Mouse (Mus musculus) ES-E14 (cell line): ENCODE results near the gene Nup88. TPM values are rescaled to one million over a fixed set of nuclear protein-coding genes. Genes with fewer than 3 reads are reported as not detected.

Experiments used
- DNase-seq: peaks from one replicate; pipeline ENCODE4 v3.0.0-alpha.2; 2013; ENCODE audit warnings: low read depth, low spot score
- H3K27ac ChIP-seq: 2 replicates; pipeline ENCODE4 v1.5.1; 2012; ENCODE audit warnings: low read depth, mild to moderate bottlenecking, low read length, moderate library complexity, mixed read lengths; ENCODE audit not compliant: poor library complexity, insufficient read depth, severe bottlenecking
- H3K36me3 ChIP-seq: 2 replicates; pipeline ENCODE4 v1.6.1; 2012; ENCODE audit warnings: mild to moderate bottlenecking, low read length, moderate library complexity, mixed read lengths; ENCODE audit not compliant: control insufficient read depth, poor library complexity, insufficient read depth, severe bottlenecking
- H3K4me1 ChIP-seq, 2 experiments: fragments of 150-350 bp in 1 of 2; sonication (generic) in 1 of 2; 2 replicates each; pipeline ENCODE4 v1.6.1; 2012; ENCODE audit warnings: low read length in 2 of 2, mild to moderate bottlenecking in 1 of 2, mixed read lengths in 1 of 2; ENCODE audit not compliant: control insufficient read depth in 2 of 2, insufficient read depth in 2 of 2, poor library complexity in 1 of 2
- H3K4me3 ChIP-seq, 2 experiments: fragments of 150-350 bp in 1 of 2; sonication (generic) in 1 of 2; 2 replicates each; pipeline ENCODE4 v1.5.1; 2012; ENCODE audit warnings: low read length in 2 of 2, low read depth in 1 of 2, mild to moderate bottlenecking in 1 of 2, mixed read lengths in 1 of 2; ENCODE audit not compliant: insufficient read depth in 1 of 2, poor library complexity in 1 of 2, severe bottlenecking in 1 of 2
- H3K9ac ChIP-seq: 2 replicates; pipeline ENCODE4 v1.6.1; 2012; ENCODE audit warnings: low read depth, mild to moderate bottlenecking, low read length, mixed read lengths; ENCODE audit not compliant: poor library complexity, insufficient read depth, severe bottlenecking
- H3K9me3 ChIP-seq: fragments of 150-350 bp; sonication (generic); 2 replicates; pipeline ENCODE4 v1.6.1; 2012; ENCODE audit warnings: low read depth, mild to moderate bottlenecking, low read length; ENCODE audit not compliant: control insufficient read depth, insufficient read depth
- CHD2 ChIP-seq: IDR thresholded peaks from 2 replicates; pipeline ENCODE4 v1.6.1; 2014; ENCODE audit warnings: mild to moderate bottlenecking, low read depth, low read length, inconsistent platforms
- HCFC1 ChIP-seq: IDR thresholded peaks from 2 replicates; pipeline ENCODE4 v1.6.1; 2012; ENCODE audit warnings: low read length, inconsistent platforms, borderline replicate concordance; ENCODE audit not compliant: insufficient read depth
- MAFK ChIP-seq: IDR thresholded peaks from 2 replicates; pipeline ENCODE4 v1.6.1; 2014; ENCODE audit warnings: mild to moderate bottlenecking, low read depth, low read length, inconsistent platforms; ENCODE audit not compliant: insufficient read depth
- ZC3H11A ChIP-seq: IDR thresholded peaks from 2 replicates; pipeline ENCODE4 v1.6.1; 2012; ENCODE audit warnings: low read depth, mild to moderate bottlenecking, inconsistent platforms, low read length, borderline replicate concordance
- ZNF384 ChIP-seq: IDR thresholded peaks from 2 replicates; pipeline ENCODE4 v1.6.1; 2012; ENCODE audit warnings: low read depth, low read length, inconsistent platforms
- in situ Hi-C, 2 experiments: fragments of 600-800 bp; cut with MboI; formaldehyde crosslinking; loops; one replicate each; pipeline ENCODE4 v1.15.1; 2025; ENCODE audit warnings: low sequenced_read_pairs in 2 of 2, inconsistent platforms in 1 of 2; ENCODE audit not compliant: unreplicated experiment in 2 of 2
- total RNA-seq: library from RNA; depleted of rRNA; stranded (reverse); fragments of 300-350 nt; gene quantifications from 2 replicates; pipeline ENCODE4 v1.2.3, GENCODE M21; 2012

The Nup88 gene
- total RNA-seq, 1 experiment = 121 TPM

DNA sequence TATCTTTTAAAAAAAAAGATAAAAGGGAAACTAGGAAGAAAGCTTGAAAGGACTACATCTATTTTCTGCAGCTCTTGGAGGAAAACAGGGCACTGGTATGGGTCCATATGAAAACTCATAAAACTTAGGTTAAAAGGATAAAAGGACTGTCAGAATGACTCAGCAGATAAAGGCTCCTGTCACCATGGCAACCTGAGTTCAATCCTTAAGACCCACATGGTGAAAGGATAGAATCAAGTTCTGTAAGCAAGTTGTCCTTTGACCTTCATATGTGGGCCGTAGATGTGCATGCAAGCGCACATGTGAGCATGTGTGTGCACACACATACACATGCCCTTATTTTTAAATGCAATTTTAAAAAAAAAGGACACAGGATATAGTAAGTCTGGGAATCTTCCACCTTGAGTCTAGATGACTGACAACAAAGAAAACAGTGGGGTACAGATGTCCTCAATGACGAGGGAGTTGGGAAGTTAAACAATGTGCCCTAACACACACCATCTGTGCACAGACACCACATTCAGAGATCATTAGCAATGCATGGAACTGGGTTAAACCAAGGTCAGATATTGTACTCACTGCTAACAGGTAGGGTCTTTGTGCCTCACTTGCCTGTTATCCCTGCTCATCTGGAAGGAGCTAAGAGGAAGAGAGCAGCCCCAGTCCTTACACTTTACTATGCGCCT is 5.4 kb downstream of the Nup88 start:
- Histone ChIP-seq H3K9ac (no peak overlapping the region), H3K4me3 (no peak overlapping the region), H3K9me3 (no peaks in the 10 kb centered on the region), H3K36me3 (peaks cover 1% of the 10 kb centered on the region), H3K27ac (peak overlapping the region; percentile 3; the same call in 1 of the 2 replicates), H3K4me1 (peaks cover 0 to 6% of the 10 kb centered on the region in 2 experiments; a peak in 1 of 4 replicates)
- no peak for DNase-seq
- no peak for TF ChIP-seq CHD2
- TF ChIP-seq ZNF384 = no peak
- no peak for TF ChIP-seq HCFC1
- peak; percentile 97 for TF ChIP-seq MAFK
- TF ChIP-seq ZC3H11A = no peak
- in situ Hi-C loops = no loop called here

DNA sequence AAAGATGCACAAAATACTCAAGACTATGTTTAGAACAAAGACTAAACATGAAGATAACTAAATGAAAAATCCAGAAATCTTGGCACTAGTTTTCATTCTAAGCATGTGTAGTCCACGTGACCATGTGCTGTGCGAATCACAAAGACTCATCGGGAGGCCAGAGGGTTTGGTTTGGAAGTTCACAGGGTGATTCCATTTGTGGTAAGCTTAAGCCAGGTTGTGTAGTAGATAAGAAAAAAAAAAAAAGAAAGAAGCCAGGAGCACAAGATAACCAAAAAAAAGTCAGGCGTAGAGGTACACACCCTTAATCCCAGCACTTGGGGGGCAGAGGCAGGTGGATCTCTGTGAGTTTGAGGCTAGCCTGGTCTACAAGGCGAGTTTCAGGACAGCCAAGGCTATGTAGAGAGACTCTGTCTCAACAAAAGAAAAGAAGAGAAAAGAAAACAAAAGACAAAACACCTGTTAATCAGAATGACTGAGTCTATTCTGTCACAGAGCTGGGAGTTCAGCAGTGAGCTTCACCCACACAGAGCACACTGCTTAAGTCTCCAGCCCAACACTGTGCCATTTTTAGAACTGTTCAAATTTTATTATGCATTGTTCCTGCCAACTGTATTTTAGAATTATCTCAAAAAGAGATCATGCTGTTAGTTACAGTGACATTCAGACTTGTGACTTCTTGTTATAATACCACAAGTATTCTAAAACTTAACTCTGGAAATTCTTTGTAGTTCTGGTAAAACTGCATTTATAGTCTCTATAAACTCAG is 8.8 kb downstream of the Nup88 start:
- DNase-seq = no peak
- no peak overlapping the region; the same call in 1 of the 2 replicates for H3K27ac ChIP-seq
- H3K9me3 ChIP-seq = no peaks in the 10 kb centered on the region
- no peak overlapping the region for H3K4me3 ChIP-seq
- H3K4me1 ChIP-seq = peaks cover 0 to 6% of the 10 kb centered on the region in 2 experiments; a peak in 1 of 4 replicates
- in situ Hi-C loops = no loop called here
- TF ChIP-seq ZNF384 (peak; percentile 74), CHD2 (no peak)
- peaks cover 18% of the 10 kb centered on the region for H3K36me3 ChIP-seq
- H3K9ac ChIP-seq = no peak overlapping the region

DNA sequence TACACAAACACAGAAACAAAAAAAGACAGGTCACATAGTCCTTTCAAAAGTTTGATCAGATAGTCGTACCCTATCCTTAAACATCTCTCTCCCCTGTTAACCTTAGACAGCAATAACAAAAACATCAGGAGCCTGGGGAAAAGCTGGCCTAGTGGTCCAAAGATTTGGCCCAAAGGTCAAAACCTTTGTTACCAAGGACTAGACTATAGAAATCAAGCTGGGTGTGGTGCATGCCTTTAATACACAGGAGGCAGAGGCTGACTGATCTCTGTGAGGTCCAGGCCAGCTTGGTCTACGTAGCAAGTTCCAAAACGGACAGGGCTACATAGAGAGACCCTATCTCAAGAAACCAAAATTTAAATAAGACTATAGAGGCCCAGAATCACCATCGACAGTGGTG is 15.1 kb downstream of the Nup88 start:
- H3K36me3 ChIP-seq = peaks cover 49% of the 10 kb centered on the region
- no peak for TF ChIP-seq HCFC1
- TF ChIP-seq ZC3H11A = no peak
- TF ChIP-seq ZNF384 = no peak
- no peak for TF ChIP-seq CHD2
- no peak for TF ChIP-seq MAFK
- no peaks in the 10 kb centered on the region for H3K4me1 ChIP-seq
- no peak overlapping the region for H3K9ac ChIP-seq
- H3K9me3 ChIP-seq = no peaks in the 10 kb centered on the region
- no peak overlapping the region for H3K4me3 ChIP-seq
- in situ Hi-C loops = no loop called here
- no peak for DNase-seq
- H3K27ac ChIP-seq = no peak overlapping the region; the same call in 1 of the 2 replicates

DNA sequence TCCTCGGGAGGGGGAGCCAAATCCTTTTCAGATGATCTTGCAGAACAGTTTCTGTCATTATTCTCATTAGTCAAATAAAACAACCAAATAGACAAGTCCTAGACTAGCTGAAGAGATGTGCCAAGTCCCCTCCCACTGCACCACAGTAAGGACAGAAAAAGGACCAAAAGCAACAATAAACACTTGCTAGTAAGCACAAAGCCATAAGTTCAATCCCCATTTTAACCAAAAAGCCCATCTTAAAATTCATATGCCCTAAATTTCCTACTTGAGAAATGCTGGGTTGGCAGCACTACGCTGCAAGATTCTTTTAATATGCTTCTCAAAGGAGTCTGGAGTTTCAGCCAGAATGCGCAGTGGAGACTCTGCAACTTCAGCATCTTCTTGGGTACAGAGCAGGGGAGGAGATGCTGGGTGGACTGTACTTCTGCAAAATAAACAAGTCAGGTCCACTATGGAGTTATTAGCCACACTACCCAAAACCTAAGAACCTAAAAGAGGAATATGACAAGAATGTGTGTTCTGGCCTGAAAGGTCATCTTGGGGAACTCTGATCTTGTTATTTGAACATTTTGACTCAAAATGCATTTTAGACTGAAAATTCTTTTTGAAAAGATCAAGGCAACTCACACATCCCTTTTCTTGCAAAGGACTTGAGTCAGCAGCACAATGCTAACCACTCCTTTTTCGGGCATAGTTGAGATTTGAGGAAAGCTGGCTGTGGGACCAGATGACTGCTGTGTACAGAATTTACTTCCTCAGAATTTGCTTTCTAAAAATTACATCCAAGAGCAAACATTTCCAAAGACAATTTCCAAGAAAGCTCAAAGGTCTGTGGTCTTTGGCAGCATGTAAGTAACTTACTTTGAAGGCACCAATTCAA is 24.6 kb downstream of the Nup88 start:
- Histone ChIP-seq H3K4me3 (no peak overlapping the region), H3K9ac (no peak overlapping the region), H3K36me3 (peaks cover 46% of the 10 kb centered on the region), H3K9me3 (no peaks in the 10 kb centered on the region), H3K4me1 (no peaks in the 10 kb centered on the region), H3K27ac (no peak overlapping the region)
- in situ Hi-C loops = no loop called here
- TF ChIP-seq ZC3H11A (no peak), MAFK (no peak), CHD2 (no peak), ZNF384 (no peak), HCFC1 (no peak)
- no peak for DNase-seq
